17 mouse cellular contexts compared by ENCODE assay signal in the genomic region with DNA sequence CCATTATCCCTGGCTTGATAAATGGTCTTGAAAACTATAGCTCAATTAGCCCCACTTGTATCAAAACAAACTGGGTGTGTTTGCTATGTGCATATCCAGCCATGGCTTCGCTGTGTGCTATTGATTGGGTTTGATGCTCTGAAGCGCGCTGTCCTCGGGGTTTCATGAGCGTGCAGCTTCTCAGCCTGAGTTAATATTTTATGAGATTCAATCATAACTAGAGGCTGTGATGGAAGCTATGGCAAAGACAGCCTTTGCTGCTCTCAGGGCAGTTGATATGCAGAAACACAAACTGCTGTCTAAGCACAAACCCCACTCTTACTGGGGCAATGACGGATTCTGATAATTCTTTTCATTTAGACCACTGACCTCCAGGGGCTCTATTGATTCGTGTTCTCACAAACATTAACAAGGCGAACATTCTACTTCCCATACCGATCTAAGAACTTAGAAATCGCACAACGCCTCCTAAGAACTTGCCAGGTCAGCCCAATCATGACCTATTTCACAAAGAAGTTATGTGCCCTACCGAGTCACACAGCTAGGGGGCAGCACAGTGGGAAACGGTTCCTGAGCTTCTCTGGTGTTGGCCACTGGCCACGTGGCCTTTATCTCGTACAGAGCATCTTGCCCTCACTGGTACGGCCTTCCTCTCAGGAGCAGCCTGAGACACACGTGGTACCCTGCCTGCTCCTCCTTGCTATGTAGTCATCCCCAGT. TPM values are rescaled to one million over a fixed set of nuclear protein-coding genes. Genes with fewer than 3 reads are reported as not detected.
DNase-seq lines count a peak whose midpoint lies in the region; ATAC-seq and TF ChIP-seq lines count a peak whose summit lies in the region.
"Had no signal": no experiment of that assay in that cellular context is flagged by ENCODE, and none has a peak within 500 bp of the region (broad histone marks: within the 10 kb centered on the region; RNA-seq: fewer than 3 reads in every experiment).

No protein-coding gene starts in this region.

- no peak for TF ChIP-seq POLR2A in brain, embryonic 14.5 days (IDR thresholded peaks at IDR 0.05; ENCODE audit: borderline replicate concordance, extremely low read depth, insufficient read depth, insufficient read length, poor library complexity, severe bottlenecking)

- no peak overlapping the region for H3K4me3 ChIP-seq in gastrocnemius, adult 2 months
- no peak overlapping the region for H3K4me3 ChIP-seq in liver, embryonic 11.5 days (ENCODE audit: low read depth, low read length)
- no peak overlapping the region for H3K4me3 ChIP-seq in midbrain, embryonic 13.5 days (replicated peaks)
- H3K4me3 ChIP-seq: embryonic facial prominence, embryonic 15.5 days; forebrain, embryonic 13.5 days; intestine, embryonic 15.5 days; liver, embryonic 13.5 days had no signal

- no peak for DNase-seq in gastrocnemius, adult 2 months
- DNase-seq in gastrocnemius, postnatal 10 days: no peak
- DNase-seq in liver, embryonic 11.5 days (ENCODE audit: low spot score): peak; percentile 16
- no peak for DNase-seq in liver
- peak; percentile 31 for DNase-seq in brain, embryonic 14.5 days (ENCODE audit: low read depth)
- no peak for DNase-seq in ovary, adult 18-20 months (ENCODE audit: low spot score)
- no peak for DNase-seq in c-Kit-positive CD71-positive TER-119-positive erythroid progenitor cells, embryonic 14.5 days (ENCODE audit: low spot score)
- DNase-seq: cerebellum, adult 8-10 months; heart, adult 11 months; heart, postnatal 14 days; kidney, postnatal 25 days; liver, embryonic 13.5 days; lung, postnatal 36 days had no signal

- no peak for ATAC-seq in liver, embryonic 11.5 days (replicated peaks; ENCODE audit: low FRiP score)
- ATAC-seq in midbrain, embryonic 13.5 days: peak; percentile 69
- ATAC-seq: forebrain, embryonic 13.5 days; intestine, embryonic 15.5 days had no signal

- no peaks in the 10 kb centered on the region for H3K4me1 ChIP-seq in liver, embryonic 11.5 days (replicated peaks; ENCODE audit: control insufficient read depth, insufficient read depth, low read length)
- no peaks in the 10 kb centered on the region for H3K4me1 ChIP-seq in midbrain, embryonic 13.5 days (replicated peaks)
- H3K4me1 ChIP-seq: embryonic facial prominence, embryonic 15.5 days; intestine, embryonic 15.5 days; liver, embryonic 13.5 days had no signal

- no peak overlapping the region for H3K4me2 ChIP-seq in liver, embryonic 11.5 days
- H3K4me2 ChIP-seq in midbrain, embryonic 13.5 days (replicated peaks): no peak overlapping the region
- H3K4me2 ChIP-seq: embryonic facial prominence, embryonic 15.5 days; forebrain, embryonic 13.5 days; intestine, embryonic 15.5 days; liver, embryonic 13.5 days had no signal

- no peaks in the 10 kb centered on the region for H3K27me3 ChIP-seq in liver, embryonic 11.5 days (replicated peaks; ENCODE audit: control insufficient read depth, insufficient read depth, low read length)
- no peaks in the 10 kb centered on the region for H3K27me3 ChIP-seq in midbrain, embryonic 13.5 days
- H3K27me3 ChIP-seq: embryonic facial prominence, embryonic 15.5 days; forebrain, embryonic 13.5 days; intestine, embryonic 15.5 days; liver, embryonic 13.5 days had no signal

- no peak overlapping the region for H3K9ac ChIP-seq in liver, embryonic 11.5 days (ENCODE audit: low read depth, low read length)
- no peak overlapping the region for H3K9ac ChIP-seq in midbrain, embryonic 13.5 days (replicated peaks)
- H3K9ac ChIP-seq: embryonic facial prominence, embryonic 15.5 days; forebrain, embryonic 13.5 days; intestine, embryonic 15.5 days; liver, embryonic 13.5 days had no signal

- TF ChIP-seq CTCF in gastrocnemius, adult 2 months (IDR thresholded peaks at IDR 0.05): peak; percentile 14; the same call in 1 of the 2 replicates
- TF ChIP-seq CTCF in brain, embryonic 14.5 days (IDR thresholded peaks at IDR 0.05; ENCODE audit: borderline replicate concordance, extremely low read depth, insufficient read depth, insufficient read length): peak; percentile 19; the same call in 1 of the 2 replicates

- 80% methylated on average over 17 of the region's 17 CpGs for WGBS in liver, embryonic 11.5 days
- 83% methylated on average over 17 of the region's 17 CpGs for WGBS in midbrain, embryonic 13.5 days

- H3K9me3 ChIP-seq in liver, embryonic 11.5 days (ENCODE audit: control insufficient read depth, low read length): no peaks in the 10 kb centered on the region
- no peaks in the 10 kb centered on the region for H3K9me3 ChIP-seq in midbrain, embryonic 13.5 days
- H3K9me3 ChIP-seq: embryonic facial prominence, embryonic 15.5 days; forebrain, embryonic 13.5 days; intestine, embryonic 15.5 days; liver, embryonic 13.5 days had no signal

- H3K27ac ChIP-seq in gastrocnemius, adult 2 months: no peak overlapping the region
- no peak overlapping the region for H3K27ac ChIP-seq in liver, embryonic 11.5 days (ENCODE audit: low read depth, low read length)
- H3K27ac ChIP-seq in midbrain, embryonic 13.5 days: no peak overlapping the region; the same call in 1 of the 2 replicates
- H3K27ac ChIP-seq: embryonic facial prominence, embryonic 15.5 days; forebrain, embryonic 13.5 days; intestine, embryonic 15.5 days; liver, embryonic 13.5 days had no signal

- H3K36me3 ChIP-seq in liver, embryonic 11.5 days (ENCODE audit: control insufficient read depth, insufficient read depth, low read length): no peaks in the 10 kb centered on the region
- H3K36me3 ChIP-seq in midbrain, embryonic 13.5 days: no peaks in the 10 kb centered on the region
- H3K36me3 ChIP-seq: embryonic facial prominence, embryonic 15.5 days; intestine, embryonic 15.5 days; liver, embryonic 13.5 days had no signal

- intact Hi-C loops in gastrocnemius, adult 2 months (cut with DNase I): no loop called here

RNA-seq across cellular contexts. Expression of gene Bves, which starts 31.6 kb away (rescaled TPM):
- 10 to 100 TPM; 36.3 to 41.6 TPM for total RNA-seq in gastrocnemius, adult 2 months (2021)
- 10 to 100 TPM; 34.0 to 41.2 TPM for total RNA-seq in gastrocnemius, postnatal 10 days (2021)
- polyA plus RNA-seq in liver, embryonic 11.5 days (2014; fragmentation: Nextera tagmentation; extraction: Ambion mirVana): 1.2 and 1.4 TPM in 2 replicates
- 1.6 and 2.6 TPM in 2 replicates for polyA plus RNA-seq in brain, embryonic 14.5 days (2012; rRNA removed)
- 0.90 and 1.3 TPM in 2 replicates for polyA plus RNA-seq in midbrain, embryonic 13.5 days (2015; fragmentation: Nextera tagmentation; extraction: Ambion mirVana)

Comparison
In these comparisons a context has a peak if more than half of its experiments do, and no peak if none do; other contexts are left out.
1. DNase-seq: peak in liver, embryonic 11.5 days (single experiment) and brain, embryonic 14.5 days (single experiment); none in gastrocnemius, adult 2 months (single experiment), gastrocnemius, postnatal 10 days (single experiment), liver (single experiment), ovary, adult 18-20 months (single experiment) and c-Kit-positive CD71-positive TER-119-positive erythroid progenitor cells, embryonic 14.5 days (single experiment).